Mouse (Mus musculus): Measurements from ENCODE around the gene Ncs1.
A peak's percentile ranks its signal among the peaks of the same experiment; 100 is the strongest.

- TF ChIP-seq POLR2A (IDR thresholded peaks at IDR 0.05; ENCODE audit: low read depth, low read length) (0 out of 2 replicates have a peak, but pooled peaks have one; percentile 24), CTCF (IDR thresholded peaks at IDR 0.05; ENCODE audit: extremely low read depth, insufficient read length, insufficient replicate concordance, low read depth, low read length) (no peak)
Measured at GRCm38 (mm10) chr2:31244216-31244615, 1.4 kb upstream of the Ncs1 start.
